Comparison of ENCODE assay signal across 8 mouse cellular contexts in genomic region chr11:94716754-94717153, GRCm38 (mm10). TPM values are rescaled to one million over a fixed set of nuclear protein-coding genes. Genes with fewer than 3 reads are reported as not detected.
DNase-seq lines count a peak whose midpoint lies in the region; ATAC-seq and TF ChIP-seq lines count a peak whose summit lies in the region.

No protein-coding gene starts in this region.

- H3K27ac ChIP-seq in cerebellum, adult 2 months (ENCODE audit: insufficient read depth, low read length): no peak overlapping the region
- H3K27ac ChIP-seq in kidney, embryonic 15.5 days: no peak overlapping the region
- H3K27ac ChIP-seq in stomach, embryonic 15.5 days: no peak overlapping the region

- peak overlapping the region; percentile 37 for H3K4me3 ChIP-seq in cerebellum, adult 2 months (replicated peaks; ENCODE audit: insufficient read depth, low read depth, low read length)
- no peak overlapping the region for H3K4me3 ChIP-seq in kidney, embryonic 15.5 days (replicated peaks)
- no peak overlapping the region for H3K4me3 ChIP-seq in stomach, embryonic 15.5 days (replicated peaks)

- peak; percentile 46 for DNase-seq in ovary, adult 18-20 months (ENCODE audit: low spot score)
- no peak for DNase-seq in ovary, postnatal 10 days (ENCODE audit: low spot score)
- peak; percentile 32 for DNase-seq in cerebellum, adult 2 months
- peak; percentile 19 to 20 for DNase-seq in heart, adult 9 months (ENCODE audit: low spot score in 2 of 2)
- peak; percentile 28 for DNase-seq in lung, postnatal 25 days (ENCODE audit: low spot score)
- DNase-seq in c-Kit-positive CD71-positive TER-119-positive erythroid progenitor cells, embryonic 14.5 days (ENCODE audit: low spot score): no peak

- H3K36me3 ChIP-seq in kidney, embryonic 15.5 days: no peaks in the 10 kb centered on the region
- no peaks in the 10 kb centered on the region for H3K36me3 ChIP-seq in stomach, embryonic 15.5 days

- no peaks in the 10 kb centered on the region for H3K9me3 ChIP-seq in kidney, embryonic 15.5 days (replicated peaks)
- no peaks in the 10 kb centered on the region for H3K9me3 ChIP-seq in stomach, embryonic 15.5 days

- WGBS in cerebellum, adult 2 months: 8% methylated on average over 9 of the region's 9 CpGs
- WGBS in kidney, embryonic 15.5 days: 6% methylated on average over 9 of the region's 9 CpGs
- 5% methylated on average over 9 of the region's 9 CpGs for WGBS in stomach, embryonic 15.5 days

- peak; percentile 50; the same call in 1 of the 2 replicates for ATAC-seq in kidney, embryonic 15.5 days (replicated peaks; ENCODE audit: low FRiP score)
- ATAC-seq in stomach, embryonic 15.5 days (ENCODE audit: insufficient read depth, low FRiP score, low read depth): peak; percentile 51; the same call in 1 of the 2 replicates

- no peak for TF ChIP-seq POLR2A in cerebellum, adult 2 months (IDR thresholded peaks at IDR 0.05; ENCODE audit: borderline replicate concordance, insufficient read depth, low read length)

- peak overlapping the region; percentile 31 for H3K4me2 ChIP-seq in kidney, embryonic 15.5 days
- H3K4me2 ChIP-seq in stomach, embryonic 15.5 days: peak overlapping the region; percentile 34

- H3K27me3 ChIP-seq in cerebellum, adult 2 months (ENCODE audit: control insufficient read depth, insufficient read depth, low read length): no peaks in the 10 kb centered on the region
- no peaks in the 10 kb centered on the region for H3K27me3 ChIP-seq in kidney, embryonic 15.5 days
- no peaks in the 10 kb centered on the region for H3K27me3 ChIP-seq in stomach, embryonic 15.5 days (replicated peaks)

- peak; percentile 65 for TF ChIP-seq CTCF in cerebellum, adult 2 months (IDR thresholded peaks at IDR 0.05; ENCODE audit: borderline replicate concordance, insufficient read depth, low read depth, low read length)

- H3K9ac ChIP-seq in kidney, embryonic 15.5 days: no peak overlapping the region
- H3K9ac ChIP-seq in stomach, embryonic 15.5 days: no peak overlapping the region

- H3K4me1 ChIP-seq in cerebellum, adult 2 months (ENCODE audit: control insufficient read depth, insufficient read depth, low read length): peaks cover 3% of the 10 kb centered on the region; the same call in 1 of the 2 replicates
- H3K4me1 ChIP-seq in kidney, embryonic 15.5 days: peaks cover 21% of the 10 kb centered on the region
- H3K4me1 ChIP-seq in stomach, embryonic 15.5 days: peaks cover 9% of the 10 kb centered on the region; the same call in 1 of the 2 replicates

RNA-seq across cellular contexts. Expression of gene Gm11541, which starts 12.5 kb away (rescaled TPM):
- polyA plus RNA-seq in cerebellum, adult 2 months (2012; rRNA removed): not detected in 2 replicates
- polyA plus RNA-seq in kidney, embryonic 15.5 days (2015; fragmentation: Nextera tagmentation; extraction: Ambion mirVana): 0.53 and 0.63 TPM in 2 replicates
- 0.74 and 1.2 TPM in 2 replicates for polyA plus RNA-seq in stomach, embryonic 15.5 days (2015; fragmentation: Nextera tagmentation; extraction: Ambion mirVana)

RNA-seq across cellular contexts. Expression of gene Cdc34b, which starts 24.8 kb away (rescaled TPM):
- 0.33 and 0.48 TPM in 2 replicates for polyA plus RNA-seq in cerebellum, adult 2 months (2012; rRNA removed)
- 0.41 and 0.47 TPM in 2 replicates for polyA plus RNA-seq in kidney, embryonic 15.5 days (2015; fragmentation: Nextera tagmentation; extraction: Ambion mirVana)
- 0.42 TPM in 1 of 2 replicates, not detected in the other for polyA plus RNA-seq in stomach, embryonic 15.5 days (2015; fragmentation: Nextera tagmentation; extraction: Ambion mirVana)

RNA-seq across cellular contexts. Expression of gene Xylt2, which starts 39.4 kb away (rescaled TPM):
- 30.5 and 30.7 TPM in 2 replicates for polyA plus RNA-seq in cerebellum, adult 2 months (2012; rRNA removed)
- 20.3 and 22.4 TPM in 2 replicates for polyA plus RNA-seq in kidney, embryonic 15.5 days (2015; fragmentation: Nextera tagmentation; extraction: Ambion mirVana)
- polyA plus RNA-seq in stomach, embryonic 15.5 days (2015; fragmentation: Nextera tagmentation; extraction: Ambion mirVana): 19.3 and 20.3 TPM in 2 replicates

Comparison
In these comparisons a context has a peak if more than half of its experiments do, and no peak if none do; other contexts are left out.
1. DNase-seq: peak in ovary, adult 18-20 months (single experiment), cerebellum, adult 2 months (2 of 2), heart, adult 9 months (2 of 2) and lung, postnatal 25 days (single experiment); none in ovary, postnatal 10 days (single experiment) and c-Kit-positive CD71-positive TER-119-positive erythroid progenitor cells, embryonic 14.5 days (single experiment).